17 mouse cellular contexts compared by ENCODE assay signal in genomic region chr1:90060054-90060453, GRCm38 (mm10). TPM values are rescaled to one million over a fixed set of nuclear protein-coding genes. Genes with fewer than 3 reads are reported as not detected.
"Had no signal": no experiment of that assay in that cellular context is flagged by ENCODE, and none has a peak within 500 bp of the region (broad histone marks: within the 10 kb centered on the region; RNA-seq: fewer than 3 reads in every experiment).

No protein-coding gene starts in this region.

- H3K4me3 ChIP-seq: lung, embryonic 15.5 days; megakaryocyte, embryonic 14.5 days; midbrain, embryonic 13.5 days; midbrain, embryonic 15.5 days; neural tube, embryonic 12.5 days had no signal

- H3K9me3 ChIP-seq: lung, embryonic 15.5 days; midbrain, embryonic 13.5 days; midbrain, embryonic 15.5 days; neural tube, embryonic 12.5 days had no signal

- H3K4me2 ChIP-seq: lung, embryonic 15.5 days; midbrain, embryonic 11.5 days; midbrain, embryonic 13.5 days; midbrain, embryonic 15.5 days; neural tube, embryonic 12.5 days had no signal

- H3K4me1 ChIP-seq: lung, embryonic 15.5 days; megakaryocyte, embryonic 14.5 days; midbrain, embryonic 13.5 days; neural tube, embryonic 12.5 days had no signal

- H3K36me3 ChIP-seq: lung, embryonic 15.5 days; midbrain, embryonic 13.5 days; midbrain, embryonic 15.5 days; neural tube, embryonic 12.5 days had no signal

- H3K27ac ChIP-seq: lung, embryonic 15.5 days; macrophage; midbrain, embryonic 13.5 days; midbrain, embryonic 15.5 days; neural tube, embryonic 12.5 days had no signal

- H3K9ac ChIP-seq: lung, embryonic 15.5 days; midbrain, embryonic 13.5 days; midbrain, embryonic 15.5 days; neural tube, embryonic 12.5 days had no signal

- DNase-seq: thymus, adult 18-20 months; thymus, postnatal 14 days; thymus, postnatal 36 days had no signal

- H3K27me3 ChIP-seq: neural tube, embryonic 12.5 days had no signal

RNA-seq across cellular contexts. Expression of gene Asb18, which starts 45.6 kb away (rescaled TPM):
- total RNA-seq: megakaryocyte progenitor cell, adult 5-6 weeks; monocyte, adult 5-6 weeks; neutrophil, adult 5-6 weeks had no signal
- polyA plus RNA-seq: lung, postnatal 0 days; macrophage; spleen, adult 2 months; stomach, embryonic 14.5 days; thymus, postnatal 0 days had no signal
